Mouse (Mus musculus) kidney, embryonic 15.5 days (tissue): ENCODE results near the gene Il10rb. TPM values are rescaled to one million over a fixed set of nuclear protein-coding genes. Genes with fewer than 3 reads are reported as not detected.

Source experiments
- ATAC-seq: fragments of 200-750 bp; cut with Nextera tagmentation; replicated peaks from 2 replicates; pipeline ENCODE4 v1.8.0; 2017; ENCODE audit warnings: moderate TSS enrichment; ENCODE audit not compliant: low FRiP score
- H3K27ac ChIP-seq: fragments of 300-500 bp; sonication (generic); 2 replicates; pipeline ENCODE4 v1.5.1; 2015; ENCODE audit warnings: mild to moderate bottlenecking, inconsistent platforms
- H3K27me3 ChIP-seq: fragments of 300-500 bp; sonication (generic); 2 replicates; pipeline ENCODE4 v1.6.1; 2015; ENCODE audit warnings: inconsistent platforms
- H3K36me3 ChIP-seq: fragments of 300-500 bp; sonication (generic); 2 replicates; pipeline ENCODE4 v1.6.1; 2015; ENCODE audit warnings: inconsistent platforms
- H3K4me1 ChIP-seq: fragments of 300-500 bp; sonication (generic); 2 replicates; pipeline ENCODE4 v1.6.1; 2015; ENCODE audit warnings: inconsistent platforms
- H3K4me2 ChIP-seq: fragments of 300-500 bp; sonication (generic); 2 replicates; pipeline ENCODE4 v1.6.1; 2015; ENCODE audit warnings: moderate library complexity, mild to moderate bottlenecking, inconsistent platforms
- H3K4me3 ChIP-seq: fragments of 300-500 bp; sonication (generic); replicated peaks from 2 replicates; pipeline ENCODE4 v1.5.1; 2015; ENCODE audit warnings: mild to moderate bottlenecking, inconsistent platforms
- H3K9ac ChIP-seq: fragments of 300-500 bp; sonication (generic); 2 replicates; pipeline ENCODE4 v1.6.1; 2015; ENCODE audit warnings: mild to moderate bottlenecking, inconsistent platforms
- H3K9me3 ChIP-seq: fragments of 300-500 bp; sonication (generic); replicated peaks from 2 replicates; pipeline ENCODE4 v1.6.1; 2016; ENCODE audit warnings: inconsistent platforms
- WGBS: fragments of 180-500 bp; shearing (Covaris S2); methylation state at CpG from one replicate; pipeline ENCODE4 v1.1.7; 2015; ENCODE audit warnings: mixed read lengths; 5-methylcytosine and 5-hydroxymethylcytosine counted together
- polyA plus RNA-seq: library from polyadenylated mRNA; unstranded; fragments of >200 nt; fragmentation: Nextera tagmentation; extraction: Ambion mirVana; gene quantifications from 2 replicates; pipeline ENCODE4 v1.2.1, GENCODE M21; 2015

The Il10rb gene
- polyA plus RNA-seq, 1 experiment from 2014 or later, result 31.0 TPM

DNA sequence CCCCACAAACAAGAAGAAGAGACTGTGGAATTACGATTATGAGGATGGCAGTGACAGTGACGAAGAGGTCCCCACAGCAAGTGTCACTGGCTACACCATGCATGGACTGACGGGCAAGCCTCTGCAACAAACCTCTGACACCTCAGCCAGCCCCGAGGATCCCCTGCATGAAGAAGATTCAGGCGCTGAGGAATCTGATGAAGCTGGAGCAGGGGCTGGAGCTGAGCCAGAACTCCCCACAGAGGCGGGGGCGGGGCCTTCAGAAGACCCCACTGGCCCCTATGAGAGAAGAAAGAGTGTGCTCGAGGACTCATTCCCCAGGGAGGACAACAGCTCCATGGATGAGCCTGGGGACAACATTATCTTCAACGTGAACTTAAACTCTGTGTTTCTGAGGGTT, 2.2 kb upstream of the Il10rb start:
- ATAC-seq, result no peak
- Histone ChIP-seq H3K27ac (no peak overlapping the region), H3K4me3 (no peak overlapping the region), H3K27me3 (no peaks in the 10 kb centered on the region), H3K4me2 (no peak overlapping the region), H3K9me3 (no peaks in the 10 kb centered on the region), H3K4me1 (peaks cover 31% of the 10 kb centered on the region), H3K36me3 (peaks cover 19% of the 10 kb centered on the region), H3K9ac (no peak overlapping the region)
- 81% methylated on average over 9 of the region's 9 CpGs for WGBS

DNA sequence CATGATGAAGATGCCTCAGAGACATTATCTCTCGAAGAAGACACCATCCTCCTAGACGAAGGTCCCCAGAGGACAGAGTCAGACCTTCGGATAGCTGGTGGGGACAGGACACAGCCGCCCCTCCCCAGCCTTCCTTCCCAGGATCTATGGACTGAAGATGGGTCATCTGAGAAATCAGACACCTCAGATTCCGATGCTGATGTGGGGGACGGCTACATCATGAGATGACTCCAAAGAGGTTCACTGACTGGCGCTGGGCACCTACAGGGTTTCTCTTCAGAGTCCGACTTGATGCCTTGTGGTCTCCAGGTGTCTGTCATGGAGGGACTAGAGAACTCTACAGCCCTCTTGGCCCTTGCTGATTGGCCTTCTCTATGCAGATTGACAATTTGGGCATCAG, 1.8 kb upstream of the Il10rb start:
- Histone ChIP-seq H3K4me2 (no peak overlapping the region), H3K9ac (no peak overlapping the region), H3K4me1 (peaks cover 34% of the 10 kb centered on the region), H3K36me3 (peaks cover 22% of the 10 kb centered on the region), H3K27me3 (no peaks in the 10 kb centered on the region), H3K27ac (no peak overlapping the region), H3K4me3 (no peak overlapping the region), H3K9me3 (no peaks in the 10 kb centered on the region)
- no peak for ATAC-seq
- whole genome bisulfite sequencing, result 87% methylated on average over 8 of the region's 8 CpGs

DNA sequence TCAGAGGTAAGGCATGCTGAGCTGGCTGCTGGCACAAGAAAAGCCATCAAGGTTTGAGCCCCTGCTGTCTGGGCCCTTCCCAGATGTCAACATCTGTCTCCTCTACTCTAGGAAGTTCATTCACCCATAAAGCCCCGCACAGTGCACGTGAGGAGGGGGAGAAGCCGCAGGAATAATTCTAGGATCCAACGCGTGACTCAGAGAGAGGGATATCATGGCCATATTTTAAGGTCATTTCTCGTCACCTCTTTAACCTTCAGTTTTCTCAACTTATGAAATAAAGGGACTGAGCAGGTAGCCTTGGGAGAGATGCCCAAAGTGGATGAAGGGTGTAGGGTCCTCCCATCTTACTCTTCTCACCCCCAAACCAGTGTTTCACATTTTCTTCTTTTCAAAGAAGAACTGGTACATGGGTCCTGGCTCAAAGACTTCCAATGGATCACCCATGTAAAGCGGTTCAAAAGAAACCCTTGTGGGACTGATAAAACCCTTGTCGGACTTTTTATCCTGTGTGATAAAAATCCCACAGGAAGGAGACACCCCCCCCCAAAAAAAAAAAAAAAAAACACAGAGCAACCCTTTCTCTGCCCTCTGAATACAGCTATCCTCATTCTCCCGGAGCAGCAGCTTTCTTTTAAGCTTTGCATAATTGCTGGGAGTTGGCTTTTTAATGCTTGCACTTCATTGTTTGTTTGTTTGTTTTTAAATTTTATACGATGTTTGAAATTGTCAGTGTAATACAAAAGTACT, 961 bp upstream of the Il10rb start:
- WGBS, result 71% methylated on average over 10 of the region's 10 CpGs
- H3K4me2 ChIP-seq, result no peak overlapping the region
- no peak overlapping the region for H3K27ac ChIP-seq

DNA sequence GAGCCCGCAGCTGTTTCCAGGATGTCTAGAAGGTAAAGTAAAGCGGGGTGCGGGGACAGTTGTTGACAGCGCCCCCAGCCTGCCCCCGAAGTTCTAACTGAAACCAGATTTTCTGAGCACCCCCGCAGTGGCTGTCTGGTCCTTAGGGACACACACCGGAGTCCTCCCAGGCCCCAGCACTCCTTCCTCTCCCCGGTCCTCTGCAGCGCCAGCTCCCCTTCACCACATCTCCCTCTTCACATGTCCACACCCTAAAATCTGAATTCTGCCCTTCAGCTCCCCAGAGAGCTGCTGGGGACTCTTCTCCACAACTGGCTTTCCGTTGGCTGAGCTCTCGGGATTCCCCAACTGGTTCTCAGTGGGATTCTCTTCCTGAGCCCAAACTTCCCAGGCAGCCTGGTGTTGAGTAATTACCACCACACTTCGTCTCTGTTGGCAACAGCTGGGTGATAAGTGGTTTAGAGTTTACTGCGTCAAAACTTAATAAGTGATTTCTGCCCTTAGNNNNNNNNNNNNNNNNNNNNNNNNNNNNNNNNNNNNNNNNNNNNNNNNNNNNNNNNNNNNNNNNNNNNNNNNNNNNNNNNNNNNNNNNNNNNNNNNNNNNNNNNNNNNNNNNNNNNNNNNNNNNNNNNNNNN, 739 bp downstream of the Il10rb start:
- Histone ChIP-seq H3K4me2 (peak overlapping the region; percentile 93), H3K27ac (peak overlapping the region; percentile 80), H3K27me3 (no peaks in the 10 kb centered on the region), H3K4me1 (peaks cover 41% of the 10 kb centered on the region), H3K9me3 (no peaks in the 10 kb centered on the region), H3K36me3 (peaks cover 17% of the 10 kb centered on the region; the same call in 1 of the 2 replicates), H3K4me3 (peak overlapping the region; percentile 67), H3K9ac (peak overlapping the region; percentile 73)
- no peak; the same call in none of the 2 replicates for ATAC-seq
- 0% methylated on average over 13 of the region's 13 CpGs for WGBS

More for the DNA sequence above, 961 bp upstream of the Il10rb start:
- Histone ChIP-seq H3K9me3 (no peaks in the 10 kb centered on the region), H3K4me3 (no peak overlapping the region), H3K9ac (no peak overlapping the region), H3K4me1 (peaks cover 35% of the 10 kb centered on the region), H3K36me3 (peaks cover 22% of the 10 kb centered on the region), H3K27me3 (no peaks in the 10 kb centered on the region)
- ATAC-seq, result no peak

DNA sequence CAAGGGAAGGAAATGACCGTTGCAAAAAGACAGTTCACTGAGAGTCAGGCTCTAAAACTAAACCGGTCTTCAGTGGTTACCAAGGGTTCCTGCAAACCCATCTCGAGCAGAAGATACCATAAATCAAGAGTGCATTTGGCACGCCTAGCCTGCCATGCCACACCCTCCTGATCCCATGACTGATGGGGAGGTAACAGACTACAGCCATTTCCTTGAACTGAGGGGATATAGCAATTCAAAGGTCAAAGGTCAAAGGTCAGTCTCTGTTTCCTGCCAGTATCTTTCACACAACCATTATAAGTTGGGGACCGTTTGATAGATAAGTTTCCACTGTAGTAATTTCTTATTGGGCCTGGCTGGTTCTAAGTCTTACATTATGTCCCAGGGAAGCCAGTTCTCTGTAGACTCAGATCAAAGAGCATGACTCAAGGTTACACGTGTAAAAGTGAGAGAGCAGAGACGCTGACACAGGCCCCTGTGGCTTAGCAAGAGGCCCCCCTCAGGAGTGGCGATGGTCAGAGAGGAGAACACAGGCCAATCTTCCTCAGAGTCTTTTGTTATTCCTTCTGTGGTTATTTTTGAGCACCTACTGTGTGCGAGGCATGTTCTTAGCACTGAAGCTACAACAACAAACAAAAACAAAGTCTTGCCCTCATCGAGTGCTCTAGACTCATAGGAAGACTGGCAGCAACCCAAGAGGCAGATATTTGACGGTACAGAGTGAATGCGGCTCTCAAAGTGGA, 7.3 kb downstream of the Il10rb start:
- 45% methylated on average over 12 of the region's 12 CpGs for WGBS
- ATAC-seq, result no peak

DNA sequence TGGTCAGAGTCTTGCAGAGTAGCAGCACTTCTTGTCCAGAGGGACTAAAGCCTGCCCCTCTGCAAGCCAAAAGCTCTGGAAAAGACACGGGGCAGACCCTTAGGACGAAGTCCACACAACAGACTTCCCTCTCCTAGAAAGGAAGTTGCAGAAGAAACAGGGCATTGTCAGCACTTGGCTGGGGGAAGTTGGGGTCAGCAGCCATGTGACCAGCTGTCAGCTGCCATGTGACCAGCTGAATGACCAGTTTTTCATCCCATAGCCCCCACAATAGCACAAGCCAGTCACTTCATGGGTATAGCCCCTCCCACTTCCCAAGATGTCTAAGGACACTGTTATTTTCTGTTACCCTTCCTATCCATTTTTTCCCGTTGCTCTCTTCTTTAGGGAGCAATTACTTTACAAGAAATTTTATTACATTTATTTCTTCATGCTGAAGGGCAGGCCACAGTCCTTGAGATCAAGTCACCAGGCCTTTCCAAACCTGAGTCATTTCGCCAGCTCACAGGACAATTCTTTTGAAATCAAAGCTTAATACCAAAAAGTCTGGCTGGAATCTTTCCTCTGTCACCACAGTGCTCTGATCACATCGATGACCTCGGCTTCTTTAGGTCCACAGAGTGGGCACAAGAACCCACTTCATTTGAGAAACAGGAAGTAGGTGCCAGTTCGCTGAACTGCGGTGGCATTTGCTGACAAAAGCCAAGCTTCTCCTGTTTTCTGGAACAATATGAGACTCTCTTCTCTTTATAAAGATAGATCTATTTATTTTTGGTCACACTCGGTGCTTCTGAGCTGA, 9.6 kb downstream of the Il10rb start:
- ATAC-seq, result no peak
- Histone ChIP-seq H3K27ac (peak overlapping the region; percentile 32; the same call in 1 of the 2 replicates), H3K9me3 (no peaks in the 10 kb centered on the region), H3K36me3 (peaks cover 60% of the 10 kb centered on the region), H3K4me3 (no peak overlapping the region), H3K4me2 (no peak overlapping the region), H3K27me3 (no peaks in the 10 kb centered on the region), H3K9ac (no peak overlapping the region), H3K4me1 (peaks cover 17% of the 10 kb centered on the region; the same call in 1 of the 2 replicates)
- WGBS, result 76% methylated on average over 9 of the region's 9 CpGs

More for the DNA sequence above, 7.3 kb downstream of the Il10rb start:
- H3K36me3 ChIP-seq, result peaks cover 42% of the 10 kb centered on the region
- peak overlapping the region; percentile 45; the same call in 1 of the 2 replicates for H3K27ac ChIP-seq
- H3K4me3 ChIP-seq, result no peak overlapping the region
- no peaks in the 10 kb centered on the region for H3K9me3 ChIP-seq
- H3K27me3 ChIP-seq, result no peaks in the 10 kb centered on the region
- H3K9ac ChIP-seq, result no peak overlapping the region
- peaks cover 21% of the 10 kb centered on the region; the same call in 1 of the 2 replicates for H3K4me1 ChIP-seq
- H3K4me2 ChIP-seq, result no peak overlapping the region

DNA sequence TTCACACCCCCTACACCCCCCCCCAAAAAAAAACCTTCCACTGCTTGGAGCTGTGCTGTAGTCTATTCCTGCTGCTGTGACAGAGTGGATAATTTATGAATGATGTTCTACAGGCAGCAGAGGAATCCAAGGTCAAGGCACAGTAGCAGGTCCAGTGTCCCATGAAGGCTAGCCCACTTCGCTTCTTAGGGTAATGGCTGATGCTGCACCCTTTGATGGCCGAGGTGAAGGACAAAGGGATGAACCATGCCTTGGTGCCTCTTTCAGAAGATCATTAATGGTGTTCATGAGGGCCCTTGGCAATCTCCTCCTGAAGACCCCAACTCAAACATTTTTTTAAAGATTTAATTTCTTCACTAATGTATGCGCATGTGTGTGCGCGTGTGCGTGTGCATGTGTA, 10.4 kb downstream of the Il10rb start:
- H3K4me2 ChIP-seq, result no peak overlapping the region
- H3K4me1 ChIP-seq, result 0 out of 2 replicates have a peak, but pooled peaks cover 12% of the 10 kb centered on the region
- no peaks in the 10 kb centered on the region for H3K9me3 ChIP-seq
- H3K27me3 ChIP-seq, result no peaks in the 10 kb centered on the region
- no peak overlapping the region for H3K9ac ChIP-seq
- H3K36me3 ChIP-seq, result peaks cover 66% of the 10 kb centered on the region
- WGBS, result 89% methylated on average over 6 of the region's 6 CpGs
- H3K4me3 ChIP-seq, result no peak overlapping the region
- no peak for ATAC-seq
- H3K27ac ChIP-seq, result no peak overlapping the region

DNA sequence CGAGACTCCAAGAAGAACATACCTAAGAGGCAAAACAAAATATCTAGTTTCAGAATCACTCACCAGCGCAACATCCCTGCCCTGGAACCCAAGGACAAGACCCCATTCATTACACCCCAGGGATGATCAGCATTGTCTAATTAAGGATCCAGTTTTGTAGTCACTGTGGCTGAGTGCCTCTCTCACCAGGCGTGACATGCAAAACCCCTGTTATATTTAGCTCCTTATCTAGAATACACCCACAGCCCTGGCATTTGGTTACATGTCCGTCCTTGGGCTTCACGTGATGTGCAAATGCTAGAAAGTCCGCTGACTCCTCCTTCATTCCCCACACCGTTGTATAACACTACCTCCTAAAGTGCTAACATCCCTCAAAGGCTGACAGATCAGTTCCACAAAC, 11.0 kb downstream of the Il10rb start:
- Histone ChIP-seq H3K36me3 (peaks cover 71% of the 10 kb centered on the region), H3K27ac (no peak overlapping the region), H3K27me3 (no peaks in the 10 kb centered on the region), H3K9ac (no peak overlapping the region), H3K9me3 (no peaks in the 10 kb centered on the region), H3K4me3 (no peak overlapping the region), H3K4me1 (0 out of 2 replicates have a peak, but pooled peaks cover 12% of the 10 kb centered on the region), H3K4me2 (no peak overlapping the region)
- 60% methylated on average over 7 of the region's 7 CpGs for WGBS
- ATAC-seq, result no peak

DNA sequence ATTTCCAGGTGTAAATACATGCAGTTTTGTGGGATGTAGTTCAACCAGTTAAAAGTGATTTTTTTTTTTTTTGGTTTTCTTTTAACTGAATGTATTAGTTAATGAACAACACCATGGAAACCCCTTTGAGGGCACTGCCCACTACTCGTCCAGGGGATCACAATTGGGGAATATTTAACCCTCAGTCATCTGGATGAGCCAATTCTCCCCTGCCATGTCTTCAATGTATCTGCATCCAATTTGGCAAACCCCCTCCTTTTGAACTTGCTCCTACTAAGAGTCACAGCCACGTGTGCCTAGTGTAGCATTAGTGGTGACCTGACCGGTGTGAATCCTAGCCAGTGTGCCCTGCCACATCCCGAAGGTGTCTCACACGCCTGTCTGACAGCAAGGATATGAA, 12.6 kb downstream of the Il10rb start:
- no peaks in the 10 kb centered on the region for H3K9me3 ChIP-seq
- H3K36me3 ChIP-seq, result peaks cover 78% of the 10 kb centered on the region
- H3K27me3 ChIP-seq, result no peaks in the 10 kb centered on the region
- ATAC-seq, result 0 out of 2 replicates have a peak, but pooled peaks have one; percentile 61
- no peak overlapping the region for H3K27ac ChIP-seq
- H3K4me3 ChIP-seq, result no peak overlapping the region
- 75% methylated on average over 5 of the region's 5 CpGs for WGBS
- H3K4me2 ChIP-seq, result no peak overlapping the region
- no peak overlapping the region for H3K9ac ChIP-seq
- 0 out of 2 replicates have a peak, but pooled peaks cover 12% of the 10 kb centered on the region for H3K4me1 ChIP-seq

DNA sequence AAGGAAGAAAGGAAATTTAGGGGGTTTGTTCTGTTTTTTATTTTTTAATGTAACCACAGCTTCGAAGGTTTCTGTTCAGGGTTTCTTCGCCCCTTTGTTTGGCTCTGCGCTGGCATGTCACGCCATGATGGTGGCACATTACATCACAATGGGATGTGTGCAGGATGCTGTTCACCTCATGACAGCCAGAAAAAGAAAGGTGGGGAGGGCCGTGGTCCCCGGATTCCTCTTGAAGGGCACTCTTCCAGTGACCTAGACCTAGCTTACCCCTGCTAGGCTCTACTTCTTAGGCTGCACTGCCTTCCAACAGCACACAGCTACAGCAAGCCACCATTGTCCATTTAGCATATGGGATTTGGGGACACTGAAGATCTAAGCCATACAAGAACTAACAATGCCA, 19.9 kb downstream of the Il10rb start:
- H3K9ac ChIP-seq, result no peak overlapping the region
- H3K4me2 ChIP-seq, result no peak overlapping the region
- H3K36me3 ChIP-seq, result peaks cover 56% of the 10 kb centered on the region
- WGBS, result 93% methylated on average over 6 of the region's 6 CpGs
- no peaks in the 10 kb centered on the region for H3K27me3 ChIP-seq
- ATAC-seq, result no peak
- no peaks in the 10 kb centered on the region for H3K9me3 ChIP-seq
- H3K4me3 ChIP-seq, result no peak overlapping the region
- H3K4me1 ChIP-seq, result no peaks in the 10 kb centered on the region; the same call in 1 of the 2 replicates
- no peak overlapping the region for H3K27ac ChIP-seq

DNA sequence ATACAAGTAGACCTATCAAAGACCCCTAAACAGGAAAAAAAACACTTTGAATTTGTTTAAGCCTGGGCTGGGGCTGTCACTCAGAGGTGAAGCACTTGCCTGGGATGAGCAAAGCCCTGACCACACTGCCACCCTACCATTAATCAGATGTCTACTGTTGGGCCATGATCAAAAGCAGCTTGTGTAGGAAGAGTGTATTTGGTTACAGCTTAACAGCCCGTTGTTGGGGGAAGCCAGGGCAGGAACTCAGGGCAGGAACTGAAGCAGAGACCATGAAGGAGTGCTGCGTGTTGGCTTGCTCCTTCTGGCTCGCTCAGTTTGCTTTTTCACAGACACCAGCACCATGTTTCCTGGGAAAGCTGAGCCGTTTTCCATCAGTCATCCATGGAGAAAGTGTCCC, 20.6 kb downstream of the Il10rb start:
- no peaks in the 10 kb centered on the region for H3K9me3 ChIP-seq
- H3K4me2 ChIP-seq, result no peak overlapping the region
- no peak overlapping the region for H3K27ac ChIP-seq
- H3K36me3 ChIP-seq, result peaks cover 49% of the 10 kb centered on the region
- no peak overlapping the region for H3K4me3 ChIP-seq
- no peak for ATAC-seq
- H3K4me1 ChIP-seq, result no peaks in the 10 kb centered on the region; the same call in 1 of the 2 replicates
- H3K9ac ChIP-seq, result no peak overlapping the region
- 49% methylated on average over 4 of the region's 4 CpGs for WGBS
- no peaks in the 10 kb centered on the region for H3K27me3 ChIP-seq
